Mouse (Mus musculus): ENCODE data around the gene Vmn1r60.
"Not testable (repeated sequence)": the region's sequence is repeated elsewhere in the genome, so short reads cannot be mapped to it uniquely, and the experiment has no call there.

Vmn1r60 gene

DNA sequence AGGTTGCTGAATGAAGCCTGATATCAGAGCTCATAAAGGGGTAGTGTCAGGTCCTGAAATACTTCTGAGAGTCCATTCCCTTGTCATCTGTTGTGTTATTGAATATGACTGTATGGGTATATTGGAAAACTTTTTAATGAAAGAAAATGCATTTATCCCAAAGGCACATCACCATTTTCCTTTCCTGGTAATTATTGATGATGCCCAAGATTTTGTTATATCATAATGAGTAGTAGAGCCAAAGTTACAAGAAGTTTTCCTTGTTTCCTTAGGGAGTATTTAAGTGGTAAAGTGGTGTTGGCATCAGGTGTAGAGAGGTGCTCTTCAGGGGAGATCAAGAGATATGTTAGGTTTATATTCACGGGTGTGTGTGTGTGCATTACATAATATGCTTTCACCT is at the start of gene Vmn1r60:
Gene Vmn1r60, minus strand, starts transcription at position 101 of the 400 bp plus-strand sequence.
- in situ Hi-C loops (cut with MboI, MseI), result not testable (repeated sequence)

DNA sequence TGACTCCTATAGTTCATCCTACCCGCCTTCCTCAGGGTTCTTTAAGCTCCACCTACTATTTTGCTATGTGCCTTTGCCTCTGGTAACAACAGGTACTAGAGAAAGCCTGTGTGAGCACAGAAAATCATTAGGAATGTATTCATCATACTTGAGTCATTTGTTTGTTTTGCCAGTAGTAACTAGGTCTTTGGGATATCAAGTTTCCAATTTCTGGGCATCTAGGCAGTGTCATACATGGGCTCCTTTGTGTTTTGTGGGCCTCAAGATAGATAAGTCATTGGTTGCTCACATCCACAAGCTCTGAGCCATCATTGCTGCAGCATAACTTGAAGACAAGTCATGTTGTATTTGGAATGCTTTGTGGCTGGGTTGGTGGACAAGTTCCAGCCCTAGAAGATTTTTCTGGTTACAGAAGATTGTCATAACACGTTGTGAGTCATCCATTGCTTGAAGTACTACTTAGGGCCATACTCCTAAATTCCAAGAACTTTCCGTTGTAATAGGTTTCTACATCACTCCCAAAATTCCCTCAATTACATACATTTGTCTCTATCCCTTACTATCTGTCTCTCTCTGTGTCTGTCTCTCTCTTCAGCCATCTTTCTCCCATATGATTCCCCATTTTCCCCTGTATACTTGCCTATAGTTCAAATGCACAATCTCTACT is 6.2 kb downstream of the Vmn1r60 start:
- in situ Hi-C loops (cut with MboI, MseI), result loop anchor here (5.0 kb wide), 1 partner anchor 66 kb away; no protein-coding TSS in a partner anchor

DNA sequence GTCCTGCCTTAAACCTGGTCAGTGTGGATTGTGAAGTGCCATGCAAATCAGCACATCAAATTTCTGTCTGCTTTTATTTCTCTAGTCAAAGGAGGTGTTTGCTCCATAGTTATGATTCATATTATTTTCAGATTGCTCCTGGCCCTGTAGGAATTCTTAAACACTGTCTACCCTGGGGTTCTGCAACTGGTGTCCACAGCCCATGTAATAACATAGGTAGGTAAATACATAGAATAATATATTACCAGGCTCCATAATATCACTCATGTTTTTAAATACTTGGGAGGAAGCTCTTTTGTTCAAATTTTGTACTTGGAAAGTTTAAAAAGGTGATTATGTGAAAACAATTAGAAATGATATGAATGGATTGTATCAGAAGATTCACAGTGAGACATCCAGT is 53.3 kb downstream of the Vmn1r60 start, which contains the start of gene Vmn2r28:
Gene Vmn2r28, minus strand, starts transcription at position 101 of the 400 bp plus-strand sequence.
- in situ Hi-C loops (cut with MboI, MseI), result not testable (repeated sequence)
